In the genomic region with DNA sequence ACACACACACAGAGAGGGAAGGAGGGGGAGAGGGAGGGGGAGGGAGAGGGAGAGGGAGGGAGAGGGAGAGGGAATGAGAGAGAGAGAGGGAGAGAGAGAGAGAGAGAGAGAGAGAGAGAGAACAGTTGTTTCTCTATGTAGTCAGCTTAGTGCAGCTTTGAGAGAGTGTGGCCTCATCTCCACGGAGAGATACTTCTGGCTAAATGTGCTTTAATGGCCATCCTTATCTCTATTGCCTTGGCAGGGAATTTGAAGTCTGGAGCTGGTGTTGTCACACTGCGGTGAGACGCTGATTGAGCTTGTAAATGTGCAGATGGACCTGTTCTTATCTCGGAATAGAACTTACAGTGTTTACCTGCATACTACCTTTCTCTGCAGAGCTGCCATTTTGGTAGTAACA, we compare ENCODE assay signal across 22 mouse cellular contexts.
DNase-seq lines count a peak whose midpoint lies in the region; ATAC-seq and TF ChIP-seq lines count a peak whose summit lies in the region.
"Had no signal": no experiment of that assay in that cellular context is flagged by ENCODE, and none has a peak within 500 bp of the region (broad histone marks: within the 10 kb centered on the region; RNA-seq: fewer than 3 reads in every experiment).

No protein-coding gene starts in this region.

- no peak for ATAC-seq in heart, embryonic 11.5 days (replicated peaks; ENCODE audit: insufficient number of reproducible peaks, low FRiP score, low TSS enrichment)
- ATAC-seq in heart, embryonic 16.5 days (replicated peaks; ENCODE audit: extremely low read depth, insufficient read depth, low FRiP score) = peak; percentile 23; the same call in 1 of the 2 replicates
- ATAC-seq in lung, embryonic 14.5 days (ENCODE audit: insufficient read depth) = peak; percentile 42; the same call in 1 of the 2 replicates
- ATAC-seq: CD4-positive, CD25-positive, alpha-beta regulatory T cell, adult 4 months; forebrain, embryonic 13.5 days; forebrain, postnatal 0 days; inflammation-experienced regulatory T-cells, adult 6 months had no signal

- no peak for TF ChIP-seq POLR2A in heart, adult 2 months (IDR thresholded peaks at IDR 0.05; ENCODE audit: insufficient read depth, low read depth, low read length)

- intact Hi-C loops in heart, adult 2 months (cut with DNase I) = no loop called here
- intact Hi-C loops in heart, postnatal 14 days (cut with DNase I) = no loop called here

- no peak for DNase-seq in heart, adult 2 months
- DNase-seq in heart, postnatal 14 days = no peak
- DNase-seq in lung, embryonic 14.5 days = peak; percentile 19
- DNase-seq in lung, postnatal 10 days = no peak
- DNase-seq in large intestine, adult 2 months (ENCODE audit: low read depth, low spot score) = peak; percentile 24
- DNase-seq in left cerebral cortex, adult 9 months (ENCODE audit: low spot score in 2 of 2) = no peak
- DNase-seq: adrenal gland, adult 8-10 months; adrenal gland, postnatal 36 days; B cell, adult 2 months; cerebellum, adult 2 months; cerebellum, postnatal 10 days; forebrain, postnatal 0 days; gastrocnemius, postnatal 14 days; heart, postnatal 10 days had no signal

- no peaks in the 10 kb centered on the region for H3K9me3 ChIP-seq in heart, embryonic 11.5 days (replicated peaks; ENCODE audit: control insufficient read depth, low read length)
- no peaks in the 10 kb centered on the region for H3K9me3 ChIP-seq in heart, embryonic 16.5 days (replicated peaks; ENCODE audit: control insufficient read depth, low read length)
- H3K9me3 ChIP-seq in lung, embryonic 14.5 days (ENCODE audit: low read depth, low read length) = no peaks in the 10 kb centered on the region
- H3K9me3 ChIP-seq: embryonic facial prominence, embryonic 10.5 days; forebrain, embryonic 13.5 days; G1E; hindbrain, embryonic 15.5 days had no signal

- H3K27me3 ChIP-seq in heart, embryonic 11.5 days (ENCODE audit: control insufficient read depth, insufficient read depth, low read length) = no peaks in the 10 kb centered on the region
- no peaks in the 10 kb centered on the region for H3K27me3 ChIP-seq in heart, adult 2 months (ENCODE audit: control insufficient read depth, insufficient read depth, low read length)
- no peaks in the 10 kb centered on the region for H3K27me3 ChIP-seq in heart, embryonic 16.5 days (ENCODE audit: control insufficient read depth, insufficient read depth, low read length)
- H3K27me3 ChIP-seq in lung, embryonic 14.5 days (ENCODE audit: insufficient read depth, low read length) = no peaks in the 10 kb centered on the region
- H3K27me3 ChIP-seq: hindbrain, embryonic 15.5 days had no signal

- H3K27ac ChIP-seq in heart, embryonic 11.5 days (ENCODE audit: low read depth, low read length) = no peak overlapping the region
- no peak overlapping the region for H3K27ac ChIP-seq in heart, adult 2 months
- H3K27ac ChIP-seq in heart, embryonic 16.5 days (ENCODE audit: low read length) = no peak overlapping the region
- H3K27ac ChIP-seq in lung, embryonic 14.5 days (ENCODE audit: low read depth) = no peak overlapping the region
- H3K27ac ChIP-seq: embryonic facial prominence, embryonic 10.5 days; forebrain, embryonic 13.5 days; hindbrain, embryonic 15.5 days had no signal

- 14% methylated on average over 4 of the region's 4 CpGs for WGBS in heart, embryonic 11.5 days (ENCODE audit: insufficient replicate concordance)
- 34% methylated on average over 4 of the region's 4 CpGs for WGBS in heart, adult 2 months
- 17% methylated on average over 4 of the region's 4 CpGs for WGBS in heart, embryonic 16.5 days
- 15% methylated on average over 4 of the region's 4 CpGs for WGBS in lung, embryonic 14.5 days
- WGBS in large intestine, adult 2 months = 25% methylated on average over 4 of the region's 4 CpGs

- peak overlapping the region; percentile 22; the same call in 1 of the 2 replicates for H3K4me2 ChIP-seq in heart, embryonic 11.5 days
- H3K4me2 ChIP-seq in heart, embryonic 16.5 days (ENCODE audit: low read depth, low read length) = 0 out of 2 replicates have a peak overlapping the region, but pooled peaks have one; percentile 10
- no peak overlapping the region for H3K4me2 ChIP-seq in lung, embryonic 14.5 days
- H3K4me2 ChIP-seq: forebrain, embryonic 13.5 days; hindbrain, embryonic 15.5 days had no signal

- H3K36me3 ChIP-seq in heart, embryonic 11.5 days (ENCODE audit: control insufficient read depth, insufficient read depth, low read length) = no peaks in the 10 kb centered on the region
- no peaks in the 10 kb centered on the region for H3K36me3 ChIP-seq in heart, adult 2 months (ENCODE audit: control insufficient read depth, insufficient read depth, low read length)
- no peaks in the 10 kb centered on the region for H3K36me3 ChIP-seq in heart, embryonic 16.5 days (ENCODE audit: control insufficient read depth, insufficient read depth)
- no peaks in the 10 kb centered on the region for H3K36me3 ChIP-seq in lung, embryonic 14.5 days (ENCODE audit: insufficient read depth)
- H3K36me3 ChIP-seq: embryonic facial prominence, embryonic 10.5 days; G1E; hindbrain, embryonic 15.5 days had no signal

- no peaks in the 10 kb centered on the region for H3K79me2 ChIP-seq in heart, adult 2 months (replicated peaks; ENCODE audit: control insufficient read depth, insufficient read depth, low read length)

- H3K4me1 ChIP-seq in heart, embryonic 11.5 days (ENCODE audit: control insufficient read depth, insufficient read depth, low read length) = peaks cover 4% of the 10 kb centered on the region; the same call in 1 of the 2 replicates
- H3K4me1 ChIP-seq in heart, adult 2 months (ENCODE audit: control insufficient read depth, insufficient read depth, low read length) = no peaks in the 10 kb centered on the region
- H3K4me1 ChIP-seq in heart, embryonic 16.5 days (ENCODE audit: control insufficient read depth, insufficient read depth, low read length) = peaks cover 3% of the 10 kb centered on the region
- H3K4me1 ChIP-seq in lung, embryonic 14.5 days (ENCODE audit: insufficient read depth) = peaks cover 9% of the 10 kb centered on the region
- H3K4me1 ChIP-seq: hindbrain, embryonic 15.5 days had no signal

- no peak for TF ChIP-seq CTCF in heart, adult 2 months (IDR thresholded peaks at IDR 0.05)
- TF ChIP-seq CTCF in lung, embryonic 14.5 days (IDR thresholded peaks at IDR 0.05; ENCODE audit: low read depth) = no peak

- H3K4me3 ChIP-seq in heart, embryonic 11.5 days (ENCODE audit: low read depth, low read length) = no peak overlapping the region
- no peak overlapping the region for H3K4me3 ChIP-seq in heart, adult 2 months
- no peak overlapping the region for H3K4me3 ChIP-seq in heart, embryonic 16.5 days (ENCODE audit: low read length)
- H3K4me3 ChIP-seq in lung, embryonic 14.5 days (ENCODE audit: low read depth, low read length) = no peak overlapping the region
- H3K4me3 ChIP-seq: embryonic facial prominence, embryonic 10.5 days; forebrain, embryonic 13.5 days; hindbrain, embryonic 15.5 days had no signal

- TF ChIP-seq EP300 in heart, adult 2 months (IDR thresholded peaks at IDR 0.05; ENCODE audit: insufficient read depth, low read depth, low read length) = no peak

- no peak overlapping the region for H3K9ac ChIP-seq in heart, embryonic 11.5 days (ENCODE audit: low read depth, low read length)
- no peak overlapping the region for H3K9ac ChIP-seq in heart, adult 2 months (ENCODE audit: low read depth, low read length)
- H3K9ac ChIP-seq in heart, embryonic 16.5 days (ENCODE audit: low read length) = no peak overlapping the region
- no peak overlapping the region for H3K9ac ChIP-seq in lung, embryonic 14.5 days
- H3K9ac ChIP-seq: forebrain, embryonic 13.5 days; forebrain, postnatal 0 days; hindbrain, embryonic 15.5 days had no signal

Comparison
In these comparisons a context has a peak if more than half of its experiments do, and no peak if none do; other contexts are left out.
1. DNase-seq: peak in lung, embryonic 14.5 days (single experiment) and large intestine, adult 2 months (single experiment); none in heart, adult 2 months (0 of 2), heart, postnatal 14 days (0 of 2), lung, postnatal 10 days (single experiment) and left cerebral cortex, adult 9 months (0 of 2).